Mouse (Mus musculus): ENCODE results near the gene Greb1. TPM values are rescaled to one million over a fixed set of nuclear protein-coding genes. Genes with fewer than 3 reads are reported as not detected.

Greb1 gene
- 0.04 TPM for polyA plus RNA-seq (2021)

DNA sequence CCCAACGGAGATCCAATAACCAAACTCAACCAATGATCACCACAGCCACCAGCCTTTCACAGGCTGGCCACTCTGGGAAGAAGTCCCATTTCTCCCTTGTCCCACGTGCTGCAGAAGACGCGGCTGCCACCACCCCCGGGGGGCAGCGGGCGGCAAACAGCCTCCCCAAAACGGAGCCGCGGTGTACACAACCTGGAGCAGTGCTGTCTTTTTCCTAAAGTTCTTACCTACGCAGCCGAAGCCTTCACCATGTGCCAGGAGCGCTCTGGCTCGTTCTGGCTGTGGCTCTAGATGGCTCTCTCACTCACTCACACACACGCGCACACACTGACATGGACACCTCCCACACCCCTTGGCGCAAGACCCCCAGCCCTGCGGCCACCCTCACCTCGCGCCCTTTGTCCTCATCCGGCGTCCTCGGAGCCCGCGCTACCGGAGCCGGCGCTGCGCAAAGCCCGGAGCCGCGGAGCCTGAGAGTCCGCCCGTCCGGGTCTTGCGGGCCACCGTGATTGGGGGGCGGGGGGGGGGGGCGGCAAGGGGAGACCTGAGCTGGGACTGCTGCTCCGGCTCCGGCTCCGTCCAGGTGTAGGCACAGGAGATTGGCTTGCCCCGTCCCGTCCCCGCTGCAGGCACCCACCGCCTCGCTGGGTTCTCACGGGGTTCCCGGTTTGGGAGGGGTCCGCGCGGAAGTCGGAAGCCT is at the start of gene Greb1:
Gene Greb1, minus strand, starts transcription at position 628 of the 700 bp plus-strand sequence.
- ATAC-seq: no peak
- TF ChIP-seq CTCF (IDR thresholded peaks at IDR 0.05): no peak
- peaks cover 5% of the 10 kb centered on the region for H3K27me3 ChIP-seq
- CTCF ChIA-PET: no interaction called here
- no peak for DNase-seq (ENCODE audit: low read depth, low spot score)
- in situ Hi-C loops (cut with MboI; ENCODE audit: low pct_unique_long_range_greater_than_20kb): loop anchor here (10.0 kb wide), 1 partner anchor 236 kb away; no protein-coding TSS in a partner anchor
- POLR2A ChIA-PET: no interaction called here

DNA sequence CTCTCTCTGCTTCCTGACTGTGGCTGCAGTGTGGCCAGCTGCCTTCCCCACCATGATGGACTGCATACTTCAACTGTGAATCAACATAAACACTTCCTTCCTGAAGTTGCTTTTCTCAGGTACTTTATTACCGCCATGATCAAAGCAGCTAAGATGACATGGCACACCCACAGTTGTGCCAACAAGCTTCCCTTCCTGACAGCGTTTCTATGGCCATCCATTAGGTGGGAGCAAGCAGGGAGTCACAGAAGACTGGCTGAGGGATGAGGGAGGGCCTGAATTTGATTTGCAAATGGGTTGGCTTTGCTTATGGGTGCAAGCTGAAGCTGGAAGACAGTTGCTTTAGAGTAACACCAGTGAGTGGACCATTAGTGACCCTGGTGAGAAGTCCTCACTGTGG is 49.1 kb upstream of the Greb1 start:
- in situ Hi-C loops (cut with MboI; ENCODE audit: low pct_unique_long_range_greater_than_20kb): loop anchor here (5.0 to 25.0 kb wide), 2 partner anchors 42 to 887 kb away; partner anchors contain the start of gene Rock2
- no peaks in the 10 kb centered on the region for H3K27me3 ChIP-seq
- POLR2A ChIA-PET: interaction anchor here (1.0 to 5.0 kb wide), 2 partner anchors 15 to 46 kb away, joined by 3 to 27 read pairs; partner anchors contain the start of gene Rock2
- CTCF ChIA-PET: interaction anchor here (1.3 to 1.9 kb wide), 5 partner anchors 14 to 112 kb away, joined by 3 to 13 read pairs (median 3); no protein-coding TSS in a partner anchor
- no peak for TF ChIP-seq CTCF (IDR thresholded peaks at IDR 0.05)
- no peak for ATAC-seq
- DNase-seq (ENCODE audit: low read depth, low spot score): no peak

DNA sequence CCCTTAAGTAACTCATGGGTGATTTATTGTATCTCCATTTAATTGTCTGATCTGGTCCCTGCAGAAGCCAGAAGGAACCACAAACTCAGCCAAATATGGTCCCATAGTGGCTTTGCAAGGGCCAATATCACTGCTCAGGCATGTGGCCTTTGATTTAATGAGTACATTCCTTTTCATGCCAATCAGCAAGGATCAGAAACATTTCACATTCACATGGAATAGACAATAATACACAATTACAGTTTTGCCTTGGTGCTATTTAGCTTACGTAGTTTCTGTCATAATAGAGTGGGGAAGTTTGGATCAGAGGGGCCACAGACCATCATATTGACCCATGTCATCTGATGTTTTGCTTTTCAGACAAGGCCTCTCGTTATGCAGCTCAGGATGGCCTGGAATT is 47.8 kb upstream of the Greb1 start:
- TF ChIP-seq CTCF (IDR thresholded peaks at IDR 0.05): no peak
- no peak for ATAC-seq
- no peaks in the 10 kb centered on the region for H3K27me3 ChIP-seq
- in situ Hi-C loops (cut with MboI; ENCODE audit: low pct_unique_long_range_greater_than_20kb): no loop called here
- CTCF ChIA-PET: interaction anchor here (1.2 to 1.9 kb wide), 2 partner anchors 19 to 54 kb away, joined by 3 to 5 read pairs; no protein-coding TSS in a partner anchor
- POLR2A ChIA-PET: no interaction called here
- no peak for DNase-seq (ENCODE audit: low read depth, low spot score)

- no peaks in the 10 kb centered on the region for H3K27me3 ChIP-seq
- ATAC-seq (no peak), DNase-seq (ENCODE audit: low read depth, low spot score) (no peak)
- TF ChIP-seq CTCF (IDR thresholded peaks at IDR 0.05): no peak
- ChIA-PET CTCF (no interaction called here), POLR2A (no interaction called here)
- in situ Hi-C loops (cut with MboI; ENCODE audit: low pct_unique_long_range_greater_than_20kb): no loop called here
Measured at GRCm38 (mm10) chr12:16847204-16847792, 46.6 kb upstream of the Greb1 start.

GRCm38 (mm10) chr12:16844623-16845592 is 44.2 kb upstream of the Greb1 start:
- DNase-seq (ENCODE audit: low read depth, low spot score) (no peak), ATAC-seq (no peak)
- H3K27me3 ChIP-seq: no peaks in the 10 kb centered on the region
- in situ Hi-C loops (cut with MboI; ENCODE audit: low pct_unique_long_range_greater_than_20kb): no loop called here
- CTCF ChIA-PET: no interaction called here
- no peak for TF ChIP-seq CTCF (IDR thresholded peaks at IDR 0.05)
- POLR2A ChIA-PET: interaction anchor here (0.7 kb wide), 1 partner anchor 176 kb away, joined by 4 read pairs; no protein-coding TSS in a partner anchor

DNA sequence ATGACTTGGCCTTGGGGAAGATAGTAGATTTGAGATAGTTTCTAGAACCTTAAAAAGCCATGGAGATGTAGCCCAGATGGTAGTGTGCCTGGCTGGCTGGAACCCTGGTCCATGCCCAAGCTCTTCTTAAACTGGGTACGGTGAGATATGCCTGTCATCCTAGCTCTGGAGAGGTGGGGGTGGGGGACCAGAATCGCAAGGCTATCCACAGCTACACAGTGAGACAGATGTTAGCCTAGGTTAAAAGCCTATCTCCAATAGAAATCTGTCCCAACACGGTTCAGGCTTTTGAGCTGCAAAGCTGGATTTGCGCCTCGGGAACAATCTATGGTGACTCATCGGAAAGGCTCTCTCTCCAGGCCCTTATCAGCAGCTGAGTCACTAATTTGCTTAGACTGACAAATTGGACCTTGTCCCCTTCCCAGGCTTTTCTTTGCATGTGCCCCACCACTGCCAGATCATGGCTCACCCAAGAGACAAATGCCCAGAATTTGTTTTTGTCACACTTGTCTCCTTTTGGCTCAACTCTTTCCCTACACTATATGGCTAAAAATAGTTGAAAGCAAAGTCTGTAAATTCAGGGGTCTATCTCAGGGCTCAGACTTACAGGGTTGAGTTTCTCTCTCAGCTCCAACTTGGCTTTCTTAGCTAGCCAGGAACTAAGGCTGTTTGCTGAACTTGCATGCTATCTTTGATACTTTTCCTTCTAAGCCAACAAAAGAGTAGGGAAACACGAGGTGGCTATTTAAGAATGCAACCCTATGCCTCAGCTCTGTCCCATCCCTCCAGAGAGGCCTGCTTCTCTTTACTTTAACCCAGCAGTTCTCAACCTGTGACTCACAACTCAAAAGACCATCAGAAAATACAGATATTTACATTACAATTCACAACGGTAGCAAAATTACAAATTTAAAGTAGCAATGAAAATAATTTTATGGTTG is 40.4 kb upstream of the Greb1 start:
- peak; percentile 47 for ATAC-seq
- POLR2A ChIA-PET: no interaction called here
- CTCF ChIA-PET: interaction anchor here (1.0 kb wide), 1 partner anchor 11 kb away, joined by 4 read pairs; no protein-coding TSS in a partner anchor
- no peaks in the 10 kb centered on the region for H3K27me3 ChIP-seq
- in situ Hi-C loops (cut with MboI; ENCODE audit: low pct_unique_long_range_greater_than_20kb): no loop called here
- TF ChIP-seq CTCF (IDR thresholded peaks at IDR 0.05): no peak
- DNase-seq (ENCODE audit: low read depth, low spot score): no peak

DNA sequence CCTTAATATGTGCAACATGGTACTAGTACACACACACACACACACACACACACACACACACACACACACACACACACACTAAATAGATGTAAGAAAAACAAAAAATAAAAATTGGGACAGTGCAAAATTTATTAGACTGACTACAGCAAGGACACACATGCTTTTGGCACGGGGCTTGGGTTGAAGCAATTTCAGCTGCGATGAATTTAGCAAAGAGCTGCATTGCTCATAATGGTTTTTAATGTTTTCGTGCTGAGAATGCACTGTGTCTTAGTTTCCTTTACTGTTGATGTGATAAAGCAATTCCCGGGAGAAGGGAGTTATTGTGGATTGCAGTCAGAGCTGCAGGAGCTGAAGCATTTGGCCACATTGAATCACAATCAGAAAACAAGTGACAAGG is 37.1 kb upstream of the Greb1 start:
- ChIA-PET CTCF (interaction anchor here (0.7 kb wide), 1 partner anchor 33 kb away, joined by 3 read pairs; no protein-coding TSS in a partner anchor), POLR2A (interaction anchor here (0.7 kb wide), 1 partner anchor 8 kb away, joined by 4 read pairs; no protein-coding TSS in a partner anchor)
- no peak for ATAC-seq
- TF ChIP-seq CTCF (IDR thresholded peaks at IDR 0.05): no peak
- H3K27me3 ChIP-seq: no peaks in the 10 kb centered on the region
- in situ Hi-C loops (cut with MboI; ENCODE audit: low pct_unique_long_range_greater_than_20kb): no loop called here
- DNase-seq (ENCODE audit: low read depth, low spot score): no peak

DNA sequence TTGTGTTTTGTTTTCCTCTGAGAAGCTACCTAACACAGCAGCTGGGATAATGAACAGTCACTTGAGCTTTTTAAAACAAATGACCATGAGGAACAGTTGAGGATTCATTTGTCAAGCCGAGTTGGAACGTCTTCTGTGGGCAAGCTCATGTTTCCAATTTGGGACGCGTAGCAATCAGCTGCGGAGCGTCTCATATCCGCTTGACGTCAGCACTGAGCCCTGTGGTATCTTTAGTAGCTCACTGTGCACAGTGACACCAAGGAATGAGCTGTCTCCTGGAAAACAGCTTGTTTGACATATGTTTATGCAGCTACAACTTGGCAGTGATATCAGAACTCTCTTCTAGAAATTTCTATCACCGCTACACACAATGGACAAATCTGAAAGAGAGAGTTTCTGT is 35.5 kb upstream of the Greb1 start:
- no peak for TF ChIP-seq CTCF (IDR thresholded peaks at IDR 0.05)
- CTCF ChIA-PET: interaction anchor here (0.6 to 1.4 kb wide), 3 partner anchors 11 to 101 kb away, joined by 3 to 4 read pairs (median 3); no protein-coding TSS in a partner anchor
- in situ Hi-C loops (cut with MboI; ENCODE audit: low pct_unique_long_range_greater_than_20kb): no loop called here
- DNase-seq (ENCODE audit: low read depth, low spot score) (no peak), ATAC-seq (no peak)
- H3K27me3 ChIP-seq: no peaks in the 10 kb centered on the region
- POLR2A ChIA-PET: no interaction called here

- DNase-seq (ENCODE audit: low read depth, low spot score) (no peak), ATAC-seq (no peak)
- TF ChIP-seq CTCF (IDR thresholded peaks at IDR 0.05): no peak
- ChIA-PET CTCF (no interaction called here), POLR2A (no interaction called here)
- in situ Hi-C loops (cut with MboI; ENCODE audit: low pct_unique_long_range_greater_than_20kb): no loop called here
- no peaks in the 10 kb centered on the region for H3K27me3 ChIP-seq
Measured at GRCm38 (mm10) chr12:16834701-16835100, 34.0 kb upstream of the Greb1 start.

Measured in Patski (cell line).